Mouse (Mus musculus): ENCODE data around the gene Prr15l.

DNA sequence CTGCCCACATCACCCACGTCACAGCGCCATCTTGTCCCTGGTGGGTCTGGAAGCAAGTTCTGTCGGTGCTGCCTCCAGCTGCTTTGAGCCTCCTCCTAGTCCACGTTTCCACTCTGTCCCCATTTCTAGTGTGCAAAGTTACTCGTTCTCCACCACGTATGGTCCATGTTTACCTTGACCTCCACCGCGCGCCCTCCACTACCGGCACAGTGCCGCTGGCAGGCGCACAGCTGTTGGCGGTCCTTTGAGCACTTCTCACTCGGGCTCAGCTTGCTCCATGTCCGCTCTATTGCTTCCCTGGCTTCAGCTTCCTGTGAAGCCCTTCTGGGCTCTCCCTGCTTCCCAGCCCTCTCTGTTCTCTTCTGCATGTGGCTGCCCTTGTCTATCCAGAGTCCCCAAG, 53.6 kb downstream of the Prr15l start:
- TF ChIP-seq CTCF (IDR thresholded peaks at IDR 0.05; ENCODE audit: extremely low read depth, insufficient read depth, low read length) (no peak), POLR2A (IDR thresholded peaks at IDR 0.05; ENCODE audit: extremely low read depth, insufficient read depth, low read length) (no peak)

Measured in cortical plate, adult 2 months (tissue).